ENCODE assay signal across 23 mouse cellular contexts in genomic region chr19:43561841-43562240, GRCm38 (mm10). TPM values are rescaled to one million over a fixed set of nuclear protein-coding genes. Genes with fewer than 3 reads are reported as not detected.
DNase-seq lines count a peak whose midpoint lies in the region; ATAC-seq and TF ChIP-seq lines count a peak whose summit lies in the region.
"Had no signal": no experiment of that assay in that cellular context is flagged by ENCODE, and none has a peak within 500 bp of the region (broad histone marks: within the 10 kb centered on the region; RNA-seq: fewer than 3 reads in every experiment).

No protein-coding gene starts in this region.

- H3K36me3 ChIP-seq in forebrain, postnatal 0 days (ENCODE audit: insufficient read depth), result no peaks in the 10 kb centered on the region
- H3K36me3 ChIP-seq in forebrain, embryonic 15.5 days, result no peaks in the 10 kb centered on the region
- no peaks in the 10 kb centered on the region for H3K36me3 ChIP-seq in heart, embryonic 10.5 days
- H3K36me3 ChIP-seq: G1E had no signal

- no peaks in the 10 kb centered on the region for H3K9me3 ChIP-seq in forebrain, postnatal 0 days (ENCODE audit: low read length)
- H3K9me3 ChIP-seq in forebrain, embryonic 15.5 days, result no peaks in the 10 kb centered on the region
- H3K9me3 ChIP-seq in heart, embryonic 10.5 days, result no peaks in the 10 kb centered on the region
- H3K9me3 ChIP-seq: G1E had no signal

- intact Hi-C loops in heart, postnatal 36 days (cut with DNase I), result no loop called here

- H3K4me1 ChIP-seq in forebrain, postnatal 0 days (ENCODE audit: insufficient read depth), result no peaks in the 10 kb centered on the region
- no peaks in the 10 kb centered on the region for H3K4me1 ChIP-seq in forebrain, embryonic 15.5 days
- H3K4me1 ChIP-seq in heart, embryonic 10.5 days, result peaks cover 11% of the 10 kb centered on the region; the same call in 1 of the 2 replicates

- TF ChIP-seq CTCF in forebrain, postnatal 0 days (IDR thresholded peaks at IDR 0.05; ENCODE audit: low read depth), result no peak

- no peak overlapping the region for H3K9ac ChIP-seq in forebrain, postnatal 0 days
- H3K9ac ChIP-seq in forebrain, embryonic 15.5 days (replicated peaks), result no peak overlapping the region

- no peak overlapping the region for H3K27ac ChIP-seq in forebrain, postnatal 0 days (ENCODE audit: low read depth, low read length)
- no peak overlapping the region for H3K27ac ChIP-seq in forebrain, embryonic 15.5 days (replicated peaks)
- H3K27ac ChIP-seq in heart, embryonic 10.5 days, result no peak overlapping the region

- WGBS in forebrain, postnatal 0 days, result 69% methylated on average over 4 of the region's 4 CpGs
- WGBS in forebrain, embryonic 15.5 days, result 74% methylated on average over 4 of the region's 4 CpGs
- 74% methylated on average over 4 of the region's 4 CpGs for WGBS in heart, embryonic 10.5 days

- ATAC-seq in forebrain, postnatal 0 days, result peak; percentile 53
- no peak for ATAC-seq in forebrain, embryonic 15.5 days (replicated peaks)
- ATAC-seq: activated CD4-positive, CD25-positive, alpha-beta regulatory T cell, adult 4 months; CD4-positive, CD25-positive, alpha-beta regulatory T cell, adult 4 months; Patski had no signal

- peak; percentile 16 to 17 for DNase-seq in cerebellum, postnatal 10 days
- DNase-seq in cerebellum, postnatal 14 days, result no peak
- DNase-seq in forebrain, postnatal 0 days, result no peak
- peak; percentile 54 for DNase-seq in heart, embryonic 10.5 days (ENCODE audit: low spot score)
- DNase-seq in heart, postnatal 36 days, result no peak
- DNase-seq: adrenal gland, adult 2 months; adrenal gland, adult 8-10 months; adrenal gland, postnatal 10 days; adrenal gland, postnatal 14 days; adrenal gland, postnatal 25 days; adrenal gland, postnatal 36 days; B cell, adult 2 months; cerebellum, adult 11 months; cerebellum, adult 11-12 months; cerebellum, adult 18-20 months had no signal

- H3K27me3 ChIP-seq in forebrain, postnatal 0 days (ENCODE audit: insufficient read depth, low read length), result no peaks in the 10 kb centered on the region
- H3K27me3 ChIP-seq in forebrain, embryonic 15.5 days, result no peaks in the 10 kb centered on the region
- no peaks in the 10 kb centered on the region for H3K27me3 ChIP-seq in heart, embryonic 10.5 days (ENCODE audit: insufficient read depth, poor library complexity, severe bottlenecking)
- H3K27me3 ChIP-seq: CH12.LX, Patski had no signal

- no peak overlapping the region for H3K4me2 ChIP-seq in forebrain, postnatal 0 days (ENCODE audit: low read depth)
- H3K4me2 ChIP-seq in forebrain, embryonic 15.5 days (replicated peaks), result no peak overlapping the region

- no peak overlapping the region for H3K4me3 ChIP-seq in forebrain, postnatal 0 days (ENCODE audit: low read depth, low read length)
- H3K4me3 ChIP-seq in forebrain, embryonic 15.5 days, result no peak overlapping the region
- H3K4me3 ChIP-seq in heart, embryonic 10.5 days, result no peak overlapping the region

RNA-seq across cellular contexts. Expression of gene Got1, which starts 37.4 kb away (rescaled TPM):
- 86.1 and 88.2 TPM in 2 replicates for total RNA-seq in forebrain, postnatal 0 days (2014; rRNA removed)
- polyA plus RNA-seq in forebrain, postnatal 0 days (2015; fragmentation: Nextera tagmentation; extraction: Ambion mirVana), result 85.4 and 101 TPM in 2 replicates
- polyA plus RNA-seq in forebrain, embryonic 15.5 days (2015; fragmentation: Nextera tagmentation; extraction: Ambion mirVana), result 71.3 and 75.6 TPM in 2 replicates
- 119 and 176 TPM in 2 replicates for polyA plus RNA-seq in heart, embryonic 10.5 days (2016; fragmentation: Nextera tagmentation; extraction: Ambion mirVana)
- total RNA-seq in heart, postnatal 36 days (2021), result 1,000 to 10,000 TPM in 1 of 2 experiments, 100 to 1,000 TPM in 1; 980 to 1,055 TPM

RNA-seq across cellular contexts. Expression of gene Nkx2-3, which starts 50.3 kb away (rescaled TPM):
- 0.67 and 0.92 TPM in 2 replicates for total RNA-seq in forebrain, postnatal 0 days (2014; rRNA removed)
- polyA plus RNA-seq in forebrain, postnatal 0 days (2015; fragmentation: Nextera tagmentation; extraction: Ambion mirVana), result 1.1 and 1.6 TPM in 2 replicates
- 3.6 and 4.5 TPM in 2 replicates for polyA plus RNA-seq in forebrain, embryonic 15.5 days (2015; fragmentation: Nextera tagmentation; extraction: Ambion mirVana)
- polyA plus RNA-seq in heart, embryonic 10.5 days (2016; fragmentation: Nextera tagmentation; extraction: Ambion mirVana), result 0.55 and 2.4 TPM in 2 replicates
- not detected for total RNA-seq in heart, postnatal 36 days (2021)
- total RNA-seq: adrenal gland, adult 18-20 months; adrenal gland, adult 2 months; adrenal gland, adult 8-10 months; adrenal gland, postnatal 14 days; adrenal gland, postnatal 25 days; adrenal gland, postnatal 36 days; CH12.LX; MEL had no signal
- polyA plus RNA-seq: activated CD4-positive, CD25-positive, alpha-beta regulatory T cell, adult 4 months; adrenal gland, adult 2 months; CD4-positive, CD25-positive, alpha-beta regulatory T cell, adult 4 months; G1E had no signal

Comparison
In these comparisons a context has a peak if more than half of its experiments do, and no peak if none do; other contexts are left out.
1. DNase-seq: peak in cerebellum, postnatal 10 days (2 of 2) and heart, embryonic 10.5 days (single experiment); none in cerebellum, postnatal 14 days (0 of 2), forebrain, postnatal 0 days (single experiment) and heart, postnatal 36 days (0 of 2).